Mouse (Mus musculus) testis, postnatal 14 days (tissue): ENCODE results near the gene Tm4sf19.

Source experiments
- DNase-seq: peaks from one replicate; pipeline ENCODE4 v3.0.0; 2021; ENCODE audit warnings: low spot score

The Tm4sf19 gene

DNA sequence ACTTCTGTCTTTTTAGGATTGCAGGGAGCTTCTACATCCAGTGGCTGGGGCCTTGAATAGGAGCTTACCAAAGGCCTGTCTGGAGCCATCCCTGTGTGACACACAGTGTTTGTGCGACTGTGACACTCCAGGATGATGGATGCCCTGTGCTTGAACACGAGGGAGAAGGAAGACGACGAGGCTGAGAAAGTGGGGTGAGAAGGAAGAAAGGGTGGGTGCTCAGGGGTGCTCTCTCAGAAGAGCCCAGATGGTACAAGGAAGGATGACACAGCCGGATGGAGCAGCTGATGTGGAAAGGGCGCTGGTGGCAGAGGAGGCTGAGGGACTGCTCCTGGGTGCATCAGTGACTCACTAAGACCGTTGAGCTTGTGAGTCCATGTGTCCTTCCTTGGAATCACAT is at the start of gene Tm4sf19:
Gene Tm4sf19, plus strand, starts transcription at position 240 of the 400 bp plus-strand sequence.
- no peak for DNase-seq

DNA sequence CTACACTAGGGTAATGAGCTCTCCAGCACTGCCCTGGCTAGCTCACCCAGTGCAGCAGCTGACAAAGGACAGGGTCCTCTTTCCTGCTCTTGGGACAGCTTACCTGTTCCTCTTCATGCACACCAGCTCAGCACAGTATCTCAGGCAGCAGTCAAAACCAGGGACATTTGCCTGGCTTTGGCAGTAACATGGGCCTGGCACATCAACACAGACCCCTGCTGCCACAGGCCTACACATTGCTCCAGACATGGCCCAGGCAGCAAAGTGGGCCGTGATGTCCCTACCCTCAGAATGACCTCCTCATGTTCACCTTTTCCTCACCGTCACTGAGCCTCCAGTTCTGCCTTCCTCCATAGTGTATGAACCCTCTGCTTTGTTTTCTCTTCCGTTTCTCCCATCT is 49.5 kb upstream of the Tm4sf19 start:
- no peak for DNase-seq

DNA sequence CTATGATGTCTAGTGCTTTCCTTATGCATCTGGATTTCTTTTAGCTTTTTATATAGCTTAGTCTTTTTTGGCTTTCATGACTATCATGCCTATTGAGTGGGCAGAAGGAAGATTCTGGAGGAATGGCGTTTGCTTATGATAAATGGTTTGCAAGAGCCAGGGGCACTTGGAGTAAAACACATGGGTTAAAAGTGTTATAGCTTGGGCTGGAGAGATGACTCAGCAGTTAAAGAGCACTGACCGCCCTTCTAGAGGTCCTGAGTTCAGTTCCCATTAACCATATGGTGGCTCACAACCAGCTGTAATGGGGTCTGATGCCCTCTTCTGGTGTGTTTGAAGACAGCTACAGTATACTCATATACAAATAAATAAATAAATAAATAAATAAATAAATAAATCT is 36.8 kb upstream of the Tm4sf19 start:
- DNase-seq, result no peak

DNA sequence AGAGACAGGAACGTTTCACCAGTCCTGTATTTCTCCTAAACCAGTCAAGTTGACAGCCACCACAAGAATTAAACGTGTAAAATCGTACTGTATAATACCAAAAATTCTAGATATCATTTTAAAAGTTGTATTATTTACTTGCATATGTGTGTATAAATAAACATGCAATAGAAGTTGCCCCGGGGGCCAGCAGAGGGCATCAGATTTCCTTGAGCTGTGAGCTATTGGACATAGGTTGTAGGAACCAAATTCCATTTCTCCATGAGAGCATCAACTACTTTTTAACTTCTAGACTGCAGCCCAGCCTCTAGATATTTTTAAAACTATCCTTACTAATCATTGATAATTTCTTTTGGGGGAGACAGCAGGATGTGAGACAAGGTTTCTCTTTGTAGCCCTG is 29.0 kb upstream of the Tm4sf19 start:
- DNase-seq, result no peak

DNA sequence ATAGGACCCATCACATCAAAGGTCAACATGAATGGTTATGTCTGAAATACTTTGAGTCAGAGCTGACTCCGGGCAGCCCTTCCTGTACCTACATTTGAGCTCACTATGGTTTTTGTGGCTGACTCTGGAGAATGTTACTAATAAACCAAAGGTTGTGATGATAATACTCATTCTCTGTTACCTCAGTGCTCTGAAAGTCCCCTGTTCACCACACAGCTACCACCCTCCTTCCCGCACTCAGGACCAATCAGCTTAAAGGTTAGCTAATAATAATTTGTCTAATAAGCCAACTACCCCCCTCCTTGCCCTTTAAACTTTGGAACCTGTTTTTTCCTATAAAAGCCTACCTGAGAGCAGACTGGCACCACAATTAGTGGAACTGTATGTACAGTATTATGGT is 20.7 kb upstream of the Tm4sf19 start:
- DNase-seq, result no peak

DNA sequence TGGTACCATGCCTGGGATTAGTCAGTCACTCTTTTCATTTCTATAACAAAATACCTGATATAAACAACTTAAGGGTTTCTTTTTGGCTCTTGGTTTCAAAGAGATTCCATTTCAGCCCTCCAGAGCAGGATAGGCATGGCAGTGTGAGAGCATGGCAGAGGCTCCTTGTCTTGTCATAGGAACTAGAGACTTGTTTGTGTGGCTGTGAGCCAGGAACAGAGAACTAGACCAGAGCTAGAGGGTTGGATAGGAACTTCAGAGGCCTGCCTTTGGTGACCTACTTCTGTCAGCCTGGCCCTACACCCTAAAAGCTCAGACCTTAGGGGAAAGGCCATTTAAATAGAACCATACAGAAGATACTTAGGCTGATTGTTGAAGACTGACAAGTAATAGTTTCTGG is 17.4 kb upstream of the Tm4sf19 start:
- no peak for DNase-seq

DNA sequence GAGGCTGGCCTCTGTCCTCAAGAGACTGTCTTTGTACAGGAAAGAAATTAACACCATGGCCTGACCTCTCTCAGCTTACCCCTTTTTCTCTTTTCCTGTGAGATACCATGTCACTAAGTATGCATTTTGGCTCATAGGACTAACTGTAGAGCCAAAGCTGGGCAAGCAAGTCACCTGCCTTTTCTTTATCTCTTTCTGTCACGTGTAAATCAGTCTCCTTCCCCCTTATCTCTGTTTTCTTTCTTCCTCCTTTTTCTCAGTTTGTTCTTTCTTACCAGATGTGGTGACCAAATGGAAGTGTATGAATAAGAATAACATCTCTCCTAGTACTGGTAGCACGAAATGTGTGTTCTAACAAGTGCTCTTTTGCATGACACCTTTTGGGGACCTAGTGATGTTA is 15.4 kb upstream of the Tm4sf19 start:
- DNase-seq, result no peak

DNA sequence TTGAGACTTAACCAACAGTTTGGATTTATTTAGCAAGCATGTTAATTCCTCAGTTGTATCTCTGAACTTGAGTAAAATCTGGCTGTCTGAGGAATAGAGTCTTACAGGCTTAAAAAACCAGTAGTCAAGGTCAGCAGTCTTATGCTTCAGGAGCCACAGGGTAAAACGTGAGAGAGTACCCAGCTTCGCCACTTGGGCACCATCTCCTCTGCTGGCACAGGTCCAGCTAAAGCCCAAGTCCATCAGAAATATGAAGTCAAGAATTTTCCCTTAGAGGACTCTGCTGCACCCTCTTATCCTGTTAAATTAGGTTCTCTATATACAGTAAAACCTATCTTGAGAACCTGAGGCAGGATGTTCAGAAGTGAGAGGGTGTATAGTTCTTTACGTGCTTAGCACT is 13.5 kb upstream of the Tm4sf19 start:
- DNase-seq, result no peak

DNA sequence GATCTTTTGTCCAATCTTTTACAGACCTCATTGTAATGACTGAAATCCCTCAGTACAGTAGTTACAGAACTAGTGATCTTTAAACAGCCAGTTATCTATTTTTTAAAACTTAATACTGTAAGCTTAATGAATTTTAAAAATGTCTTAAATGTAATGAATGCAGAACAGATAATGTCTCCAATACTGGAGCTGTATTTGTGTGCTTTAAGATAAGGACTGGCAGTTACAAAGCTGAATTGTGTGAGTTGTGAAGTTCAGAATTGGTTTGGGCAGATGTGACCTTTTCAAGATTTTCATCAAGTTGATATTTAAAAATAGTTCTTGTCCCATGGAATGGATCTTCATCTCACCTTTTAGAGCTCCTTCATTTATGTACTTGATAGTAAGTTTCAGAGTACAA is 11.3 kb upstream of the Tm4sf19 start:
- DNase-seq, result no peak

DNA sequence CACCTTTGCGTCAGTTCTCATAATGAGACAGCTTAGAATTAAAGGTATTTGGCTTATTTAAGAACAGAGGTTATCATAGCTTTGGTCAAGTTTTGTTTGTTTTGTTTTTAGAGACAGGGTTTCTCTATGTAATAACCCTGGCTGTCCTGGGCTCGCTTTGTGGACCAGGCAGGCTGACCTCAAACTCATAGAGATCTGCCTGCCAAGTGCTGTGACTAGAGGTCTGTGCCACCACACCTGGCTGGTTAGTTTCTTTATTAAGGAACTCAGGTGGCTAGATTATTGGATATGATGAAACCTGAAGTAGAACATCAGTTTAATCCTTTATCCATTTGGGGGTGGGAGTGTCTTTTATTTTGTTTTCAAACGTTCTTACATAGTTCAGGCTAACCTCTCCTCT is 10.5 kb upstream of the Tm4sf19 start:
- DNase-seq, result no peak

DNA sequence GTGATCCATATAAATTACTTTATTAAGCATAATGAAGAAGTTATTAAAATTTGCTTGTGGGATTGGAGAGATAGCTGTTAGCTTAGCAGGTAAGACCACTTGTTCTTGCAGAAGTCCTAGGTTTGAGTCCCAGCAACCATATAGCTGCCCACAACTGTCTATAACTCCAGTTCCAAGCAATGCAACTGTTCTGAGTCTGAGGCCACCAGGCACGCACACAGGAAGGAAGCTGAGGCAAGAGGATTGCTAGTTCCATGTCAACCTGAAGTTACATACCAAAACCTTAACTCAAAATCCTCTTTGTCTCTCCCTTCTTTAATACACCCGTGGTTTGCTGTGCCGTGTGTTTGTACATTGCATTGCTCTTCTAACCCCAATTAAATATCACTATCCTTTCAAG is 9.4 kb upstream of the Tm4sf19 start:
- no peak for DNase-seq

DNA sequence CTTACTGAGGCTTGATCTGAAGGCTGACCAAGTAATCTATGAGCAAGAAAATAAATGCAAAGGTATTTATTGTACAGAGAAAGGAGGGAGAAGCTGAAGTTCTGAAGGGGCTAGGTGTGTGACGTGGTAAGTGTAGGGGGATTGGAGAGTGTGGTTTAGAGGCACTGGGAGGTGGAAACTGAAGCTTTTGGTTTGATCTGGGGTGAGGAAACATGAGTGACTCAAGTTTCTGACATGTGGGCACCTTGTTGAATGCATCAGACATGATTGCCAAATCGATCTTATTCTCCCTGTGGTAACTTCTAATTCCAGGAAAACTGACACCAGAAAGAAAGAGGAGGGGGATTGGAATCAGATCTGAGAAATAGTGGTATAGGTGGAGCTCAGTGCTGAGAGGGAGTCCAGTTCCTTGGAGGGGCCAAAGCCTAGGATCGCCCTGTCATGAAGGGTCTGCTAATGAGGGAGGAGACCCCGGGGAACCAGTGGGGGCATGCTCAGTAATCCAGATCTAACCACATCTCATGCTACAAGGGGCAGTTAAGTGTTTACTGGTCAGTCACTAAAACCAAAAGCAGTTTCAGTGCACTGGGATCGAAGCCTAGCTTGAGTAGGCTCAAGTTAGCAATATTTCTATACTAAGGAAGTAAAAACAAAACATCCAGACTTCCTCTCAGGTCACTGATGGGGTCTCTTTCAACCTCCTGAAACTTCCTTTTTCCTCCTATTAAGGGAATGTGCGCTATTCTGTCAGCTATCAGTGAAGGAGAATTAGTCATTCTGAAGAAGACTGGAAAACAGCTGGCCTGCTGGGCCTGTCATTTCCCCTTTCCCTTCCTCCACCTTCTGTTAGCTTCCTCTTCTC is 4.4 kb upstream of the Tm4sf19 start:
- DNase-seq, result no peak

DNA sequence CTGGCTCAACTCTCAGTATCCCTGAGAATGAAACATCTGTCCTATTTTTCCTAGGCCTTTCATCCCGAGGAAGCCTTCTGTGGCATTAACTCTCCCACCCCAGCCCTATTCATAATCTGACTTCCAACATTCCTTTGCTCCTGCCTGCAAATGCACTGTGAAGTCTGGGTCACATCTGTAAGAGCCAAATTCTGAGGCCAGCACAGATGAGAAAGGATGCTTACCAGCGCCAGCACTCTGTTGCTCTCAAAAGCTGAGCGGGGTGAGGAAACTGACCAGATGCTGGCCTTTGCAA is 3.8 kb upstream of the Tm4sf19 start:
- no peak for DNase-seq

DNA sequence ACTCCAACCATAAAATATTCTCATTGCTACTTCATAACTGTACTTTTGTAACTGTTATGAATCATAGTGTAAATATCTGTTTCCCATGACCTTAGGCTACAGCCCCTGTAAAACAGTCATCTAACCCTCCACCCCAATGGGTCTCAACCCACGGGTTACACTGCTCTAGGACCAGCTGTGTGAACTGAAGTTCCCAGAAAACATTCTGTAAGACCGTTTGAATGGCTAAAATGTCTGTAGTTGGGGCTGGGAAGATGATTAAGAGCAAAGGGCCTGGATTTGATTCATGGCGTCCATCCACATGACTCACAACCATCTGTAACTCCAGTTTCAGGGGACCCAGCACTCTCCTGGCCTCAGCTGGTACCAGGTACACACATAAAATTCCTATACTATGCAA is 2.1 kb upstream of the Tm4sf19 start:
- DNase-seq, result no peak

DNA sequence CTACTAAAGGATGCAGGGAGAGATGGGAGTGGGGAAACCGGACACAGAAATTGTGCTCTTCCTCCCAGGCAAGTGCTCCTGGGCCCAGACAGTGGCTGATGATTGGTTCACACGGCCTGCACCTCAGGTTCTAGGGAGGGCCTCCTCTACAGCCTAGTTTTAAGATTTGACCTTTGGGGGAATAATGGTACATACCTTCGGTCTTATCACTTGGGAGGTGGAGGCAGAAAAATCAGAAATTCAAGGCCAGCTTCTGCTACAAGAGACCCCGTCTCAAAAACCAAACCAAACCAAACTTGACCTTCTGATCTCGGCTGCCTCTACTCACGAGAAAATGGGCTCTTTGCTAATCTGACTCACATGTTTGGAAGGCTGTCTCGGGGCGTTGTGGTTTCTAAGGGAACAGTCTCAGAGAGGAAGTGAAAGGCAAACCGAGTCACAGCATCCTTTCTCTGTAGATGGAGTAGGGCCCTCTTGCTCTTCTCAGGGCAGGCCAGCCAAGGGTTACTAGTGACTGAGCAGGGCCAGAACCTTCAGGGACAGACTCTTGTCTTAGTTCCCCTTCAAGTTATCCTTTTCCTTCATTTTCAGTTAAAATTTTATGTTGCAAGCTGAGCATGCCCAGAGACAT is 1.1 kb downstream of the Tm4sf19 start:
- DNase-seq, result no peak

DNA sequence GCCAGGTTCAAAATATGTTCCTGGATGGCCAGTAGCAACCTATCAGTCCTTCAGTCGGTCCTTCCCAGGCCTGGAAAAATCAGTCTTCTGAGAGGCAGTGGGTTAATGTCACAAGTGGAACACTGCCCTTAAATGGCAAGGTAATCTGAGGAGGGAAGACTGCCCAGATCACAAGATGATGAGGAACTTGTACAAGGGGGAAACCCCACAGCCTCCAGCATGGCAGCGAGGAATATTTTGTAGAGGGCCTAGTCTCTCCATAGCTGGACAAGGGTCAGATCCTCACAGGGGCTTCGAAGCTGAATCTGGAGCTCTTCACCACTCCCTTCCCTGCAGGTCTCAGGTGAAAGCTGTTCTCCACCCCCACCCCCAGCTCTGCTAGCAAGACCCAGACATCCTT is 2.5 kb downstream of the Tm4sf19 start:
- DNase-seq, result no peak

DNA sequence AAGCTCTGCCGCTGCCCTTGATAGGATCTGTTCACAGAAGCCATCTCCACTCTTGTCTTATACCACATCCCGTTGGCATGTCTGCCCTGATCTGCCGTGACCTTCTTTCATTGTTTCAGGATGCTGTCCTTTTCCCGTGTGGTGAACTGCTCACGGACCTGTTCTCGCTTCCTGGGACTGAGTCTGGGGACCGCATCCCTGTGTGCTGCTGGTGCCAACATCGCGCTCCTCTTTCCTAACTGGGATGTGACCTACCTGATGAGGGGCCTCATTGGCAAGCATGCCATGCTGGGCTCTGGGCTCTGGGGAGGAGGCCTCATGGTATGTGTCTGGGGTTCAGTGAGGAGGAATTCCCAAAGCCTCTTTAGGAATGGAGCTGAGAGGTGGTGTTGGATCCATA is 5.4 kb downstream of the Tm4sf19 start:
- DNase-seq, result no peak

DNA sequence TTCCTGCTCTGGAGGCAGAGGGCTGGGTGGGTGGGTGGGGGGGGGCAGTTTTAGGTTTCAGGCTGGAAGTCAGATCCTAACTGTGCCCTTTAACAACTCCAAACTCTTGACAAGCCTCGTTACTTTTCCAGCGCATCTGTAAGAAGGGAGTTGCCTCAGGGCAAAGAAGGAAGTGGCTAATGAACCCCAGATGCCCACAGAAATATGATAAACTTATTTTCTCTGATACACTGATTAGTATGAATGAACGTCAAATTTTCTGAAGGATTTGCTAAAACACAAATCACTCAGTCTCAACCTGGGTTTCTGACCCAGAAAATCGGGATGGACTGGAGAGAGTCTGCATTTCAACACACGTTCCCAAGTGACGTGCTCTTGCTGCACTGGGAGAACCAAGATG is 6.4 kb downstream of the Tm4sf19 start:
- DNase-seq, result no peak

DNA sequence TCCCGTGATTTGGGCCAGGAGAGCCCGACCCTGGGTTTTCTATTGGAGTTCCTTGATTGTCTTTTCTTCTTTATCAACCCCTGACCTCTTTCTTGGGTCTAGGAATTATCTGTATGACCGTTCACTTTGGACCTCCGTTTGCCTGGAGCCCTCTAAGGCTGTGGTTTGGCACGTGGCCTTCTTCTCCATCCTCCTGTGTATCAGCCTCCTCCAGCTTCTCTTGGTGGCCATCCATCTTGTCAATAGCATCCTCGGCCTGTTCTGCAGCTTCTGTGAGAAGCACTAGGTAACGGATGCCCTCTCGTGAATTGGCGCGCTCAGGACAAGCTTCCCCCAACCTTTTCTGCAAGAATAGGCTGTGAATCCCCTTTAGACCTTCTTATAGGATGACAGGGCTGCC is 7.4 kb downstream of the Tm4sf19 start:
- DNase-seq, result no peak

DNA sequence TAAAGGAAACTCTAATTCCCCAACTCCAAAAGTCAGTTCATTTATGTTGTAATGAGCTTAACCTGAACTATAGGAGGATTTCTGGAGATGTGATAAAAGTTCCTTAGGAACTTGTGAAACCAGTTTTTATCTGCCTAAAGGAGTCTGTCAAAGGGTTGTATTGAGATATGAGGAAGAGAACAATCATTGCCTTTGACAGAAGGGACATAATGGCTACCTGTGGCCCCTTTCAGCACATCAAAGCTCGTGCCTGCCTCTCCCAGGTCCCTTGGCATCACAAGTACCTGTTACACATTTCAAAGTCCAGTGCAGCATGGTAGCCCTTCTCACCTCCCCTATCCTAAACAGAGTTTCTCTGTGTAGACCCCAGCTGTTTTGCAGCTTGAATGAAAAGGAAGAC is 17.2 kb downstream of the Tm4sf19 start:
- DNase-seq, result no peak

DNA sequence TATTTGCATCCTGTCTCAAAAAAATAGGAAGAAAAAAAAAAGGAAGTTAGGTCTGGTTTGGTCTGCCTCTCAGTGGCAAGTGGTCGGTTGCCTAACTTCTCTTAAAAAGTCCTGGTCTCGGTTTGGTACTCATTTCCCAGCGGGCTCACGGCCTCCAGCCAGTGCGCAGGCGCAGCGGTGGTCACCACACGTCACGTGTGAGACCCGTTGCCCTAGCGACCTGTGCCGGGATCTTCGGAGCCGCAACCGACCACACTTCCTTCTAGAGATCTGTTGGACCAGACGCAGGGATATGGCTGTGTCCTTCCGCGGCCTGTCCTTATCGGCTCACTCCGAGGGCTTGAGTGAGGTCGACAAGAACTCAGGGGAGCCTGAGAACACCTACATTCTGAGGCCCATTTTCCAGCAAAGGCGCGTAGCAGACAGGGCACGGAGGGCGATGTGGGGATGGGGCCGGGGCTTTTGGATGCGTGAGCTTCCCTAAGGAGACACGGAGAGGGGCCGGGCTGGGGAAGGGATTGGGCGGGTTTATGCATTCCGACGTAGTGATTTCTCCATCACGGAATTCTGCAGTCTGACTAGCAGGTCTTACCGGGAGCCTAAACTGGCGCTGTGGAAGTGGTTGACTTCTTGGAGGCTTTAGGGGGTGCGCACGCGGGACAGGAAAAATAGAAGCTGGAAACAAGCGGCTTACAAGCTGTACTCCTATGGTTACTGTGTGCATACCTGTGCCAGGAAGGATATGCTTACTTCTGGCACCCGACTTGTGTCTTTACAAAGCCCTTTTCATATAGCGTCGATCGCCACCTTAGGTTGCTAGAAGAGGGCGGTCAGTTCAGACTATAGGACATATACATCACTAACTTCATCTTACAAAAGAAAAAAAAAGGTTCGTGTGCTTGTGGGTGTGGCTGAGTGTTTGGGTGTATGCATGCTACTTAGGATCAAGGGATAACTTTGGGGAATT is 19.5 kb downstream of the Tm4sf19 start, which contains the start of gene Tctex1d2:
Gene Tctex1d2, plus strand, starts transcription at position 186 of the 967 bp plus-strand sequence.
- peak; percentile 95 for DNase-seq

DNA sequence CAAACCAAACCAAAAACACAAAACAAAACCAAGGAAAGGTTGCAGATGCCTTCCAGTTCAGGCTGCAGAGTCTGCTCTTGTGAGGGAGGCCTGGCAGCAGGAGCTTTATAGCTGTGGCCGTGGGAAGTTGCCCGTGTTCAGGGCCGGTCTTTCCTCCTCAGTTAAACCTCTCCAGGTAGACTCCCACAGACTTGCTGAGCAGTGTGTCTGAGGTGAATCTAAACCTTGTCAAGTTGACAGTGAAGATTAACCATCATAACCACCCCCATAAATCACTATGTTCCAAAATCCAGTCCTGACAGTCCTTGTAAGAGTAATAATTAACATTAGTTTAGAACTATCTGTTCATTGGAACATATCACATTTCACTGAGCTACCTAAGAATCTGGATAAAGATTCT is 27.2 kb downstream of the Tm4sf19 start:
- no peak for DNase-seq
